Mouse (Mus musculus): ENCODE results near the gene Actl6b. TPM values are rescaled to one million over a fixed set of nuclear protein-coding genes. Genes with fewer than 3 reads are reported as not detected.

Gene Actl6b
- total and polyA plus RNA-seq, 3 experiments = 0.15 TPM; not detected in 2

DNA sequence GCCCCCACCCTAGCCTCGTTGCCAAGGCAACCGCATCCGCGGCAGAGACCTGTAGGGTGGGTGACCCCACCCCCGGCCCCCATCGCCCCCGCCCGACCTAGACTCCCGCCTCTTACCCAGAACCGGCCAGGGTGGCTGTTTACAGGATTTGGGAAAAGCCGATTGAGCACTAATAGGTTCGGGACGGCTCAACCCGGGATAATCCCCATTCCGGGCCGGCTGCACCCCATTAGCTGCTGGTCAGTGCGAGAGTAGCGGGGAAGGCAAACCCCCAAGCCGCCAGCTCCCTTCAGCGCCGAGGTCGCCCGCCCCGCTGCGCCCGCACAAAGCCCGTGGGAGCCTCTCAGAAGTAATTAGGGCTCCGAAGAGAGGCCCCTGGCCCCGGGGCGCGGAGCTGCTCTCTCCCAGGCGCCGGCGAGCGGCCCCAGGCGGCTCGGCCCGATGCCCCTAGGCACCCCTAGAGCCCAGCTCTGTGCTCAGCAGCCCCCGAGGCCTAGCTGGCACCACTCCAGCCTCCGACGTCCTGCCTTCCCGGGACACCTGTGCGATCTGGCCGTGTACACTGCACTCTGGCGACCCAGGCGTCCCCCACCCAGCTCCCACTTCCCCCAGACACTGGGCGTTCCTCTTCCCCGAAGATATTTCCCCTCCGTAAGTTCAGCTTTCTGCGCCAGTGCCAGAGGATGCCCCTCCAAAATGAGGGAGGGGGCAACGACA, 21.7 kb upstream of the Actl6b start:
- Histone ChIP-seq H3K79me2 (ENCODE audit: control insufficient read depth, insufficient read depth, low read length, poor library complexity) (peaks cover 28% of the 10 kb centered on the region), H3K36me3 (ENCODE audit: control insufficient read depth in 1 of 2, insufficient read depth in 2 of 2, low read length in 2 of 2) (peaks cover 2 to 6% of the 10 kb centered on the region in 2 experiments), H3K27me3 (ENCODE audit: control insufficient read depth in 1 of 2, insufficient read depth in 2 of 2, low read length in 2 of 2) (no peaks in the 10 kb centered on the region), H3K4me1 (ENCODE audit: control insufficient read depth in 1 of 2, insufficient read depth in 2 of 2, low read length in 2 of 2) (peaks cover 4 to 5% of the 10 kb centered on the region in 2 experiments; a peak in 1 of 4 replicates), H3K27ac (ENCODE audit: control insufficient read depth, low read depth, low read length) (peak overlapping the region; percentile 89), H3K9me3 (replicated peaks; ENCODE audit: insufficient read depth, low read length) (no peaks in the 10 kb centered on the region), H3K4me3 (ENCODE audit: control insufficient read depth in 1 of 2, insufficient read depth in 1 of 2, low read depth in 2 of 2, low read length in 2 of 2) (peak overlapping the region; percentile 78 to 99), H3K9ac (ENCODE audit: control insufficient read depth, low read depth, low read length, poor library complexity, severe bottlenecking) (peak overlapping the region; percentile 98)
- peak; percentile 58 for DNase-seq (ENCODE audit: low read depth, low spot score)
- TF ChIP-seq SIN3A (IDR thresholded peaks at IDR 0.05; ENCODE audit: low read length) (peak; percentile 65; the same call in 1 of the 2 replicates), EP300 (IDR thresholded peaks at IDR 0.05; ENCODE audit: low read depth in 1 of 2, low read length in 2 of 2) (0 out of 4 replicates have a peak, but pooled peaks of 1 of the 2 experiments have one; percentile 10), E2F4 (IDR thresholded peaks at IDR 0.05; ENCODE audit: borderline replicate concordance, low read depth, low read length) (no peak), TCF12 (IDR thresholded peaks at IDR 0.05; ENCODE audit: low read depth, low read length) (0 out of 2 replicates have a peak, but pooled peaks have one; percentile 30), TBP (IDR thresholded peaks at IDR 0.05; ENCODE audit: low read depth, low read length) (no peak)

DNA sequence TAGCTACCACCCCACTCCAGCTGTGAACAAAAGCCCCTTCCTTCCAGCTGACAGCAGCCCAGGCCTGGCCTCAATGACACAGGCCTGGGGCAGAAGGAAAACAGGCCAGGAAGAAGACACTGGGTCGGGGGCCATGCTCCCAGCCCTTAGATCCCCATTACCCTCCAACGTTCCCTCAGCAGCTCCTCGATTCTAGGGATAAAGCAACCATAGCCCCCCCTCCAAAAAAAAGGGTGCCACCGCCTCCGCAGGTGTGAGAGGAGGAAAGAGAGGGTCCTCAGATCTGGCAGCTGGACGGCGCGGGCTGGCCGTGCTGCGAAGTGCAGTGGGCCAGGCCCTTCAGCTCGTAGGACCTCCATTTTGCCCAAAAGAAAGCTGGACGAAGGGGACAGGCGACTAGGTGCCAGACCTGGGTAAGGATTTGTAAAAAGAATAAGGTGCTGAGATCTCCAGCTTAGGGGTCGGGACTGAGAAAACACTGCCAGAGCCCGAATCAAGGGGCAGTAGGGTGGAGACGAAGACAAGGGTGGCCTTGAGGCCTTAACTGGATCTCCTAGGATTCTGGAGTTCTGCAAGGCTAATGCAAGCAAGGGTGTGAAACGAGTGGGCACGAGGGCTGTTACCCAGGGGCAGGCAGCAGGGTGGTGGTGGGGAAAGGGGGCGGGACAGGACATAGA, 21.0 kb upstream of the Actl6b start:
- H3K9ac ChIP-seq (ENCODE audit: control insufficient read depth, low read depth, low read length, poor library complexity, severe bottlenecking) = peak overlapping the region; percentile 98
- peak overlapping the region; percentile 89 for H3K27ac ChIP-seq (ENCODE audit: control insufficient read depth, low read depth, low read length)
- DNase-seq (ENCODE audit: low read depth, low spot score) = peak; percentile 63
- peak overlapping the region; percentile 78 to 99 for H3K4me3 ChIP-seq (ENCODE audit: control insufficient read depth in 1 of 2, insufficient read depth in 1 of 2, low read depth in 2 of 2, low read length in 2 of 2)
- TF ChIP-seq ZNF384 (IDR thresholded peaks at IDR 0.05; ENCODE audit: low read depth, low read length) (no peak), TCF12 (IDR thresholded peaks at IDR 0.05; ENCODE audit: low read depth, low read length) (no peak), MAX (IDR thresholded peaks at IDR 0.05; ENCODE audit: low read length) (no peak), POLR2A (IDR thresholded peaks at IDR 0.05; ENCODE audit: control insufficient read depth in 1 of 2, insufficient read depth in 1 of 2, low read depth in 1 of 2, low read length in 2 of 2, poor library complexity in 1 of 2) (no peak), SIN3A (IDR thresholded peaks at IDR 0.05; ENCODE audit: low read length) (peak; percentile 67), EP300 (IDR thresholded peaks at IDR 0.05; ENCODE audit: low read depth in 1 of 2, low read length in 2 of 2) (no peak), RAD21 (IDR thresholded peaks at IDR 0.05; ENCODE audit: low read depth, low read length) (no peak), KAT2A (conservative IDR thresholded peaks at IDR 0.05; ENCODE audit: low read depth, low read length) (no peak), MYC (IDR thresholded peaks at IDR 0.05; ENCODE audit: low read depth, low read length) (no peak), POLR2AphosphoS5 (IDR thresholded peaks at IDR 0.05; ENCODE audit: borderline replicate concordance, low read depth, low read length) (no peak), MYB (IDR thresholded peaks at IDR 0.05; ENCODE audit: low read depth, low read length) (no peak), POLR2AphosphoS2 (IDR thresholded peaks at IDR 0.05; ENCODE audit: low read length) (no peak), ZMIZ1 (IDR thresholded peaks at IDR 0.05; ENCODE audit: low read depth, low read length) (no peak), MAZ (IDR thresholded peaks at IDR 0.05; ENCODE audit: low read depth, low read length) (0 out of 2 replicates have a peak, but pooled peaks have one; percentile 37), BHLHE40 (IDR thresholded peaks at IDR 0.05; ENCODE audit: borderline replicate concordance, low read depth, low read length) (no peak)
- H3K9me3 ChIP-seq (replicated peaks; ENCODE audit: insufficient read depth, low read length) = no peaks in the 10 kb centered on the region
- peaks cover 28% of the 10 kb centered on the region for H3K79me2 ChIP-seq (ENCODE audit: control insufficient read depth, insufficient read depth, low read length, poor library complexity)
- no peaks in the 10 kb centered on the region for H3K27me3 ChIP-seq (ENCODE audit: control insufficient read depth in 1 of 2, insufficient read depth in 2 of 2, low read length in 2 of 2)
- H3K4me1 ChIP-seq (ENCODE audit: control insufficient read depth in 1 of 2, insufficient read depth in 2 of 2, low read length in 2 of 2) = peaks cover 4 to 5% of the 10 kb centered on the region in 2 experiments; a peak in 1 of 4 replicates
- peaks cover under 1 to 6% of the 10 kb centered on the region in 2 experiments for H3K36me3 ChIP-seq (ENCODE audit: control insufficient read depth in 1 of 2, insufficient read depth in 2 of 2, low read length in 2 of 2)

Data from MEL (cell line).